Mouse (Mus musculus) kidney, adult 2 months (tissue): Measurements from ENCODE around the gene Grk1.

ENCODE experiments used
- CTCF ChIP-seq: fragments of 200-500 bp; conservative IDR thresholded peaks from 2 replicates; pipeline ENCODE4 v1.5.1; 2011; ENCODE audit warnings: low read depth, mild to moderate bottlenecking, control low read depth, low read length, moderate library complexity, mixed read lengths; ENCODE audit not compliant: insufficient read depth, insufficient read length
- POLR2A ChIP-seq: fragments of 200-500 bp; IDR thresholded peaks from one replicate; pipeline ENCODE4 v1.6.1; 2011; ENCODE audit warnings: low read depth, low read length, control low read depth

- no peak for TF ChIP-seq CTCF
- TF ChIP-seq POLR2A, result no peak
Measured at GRCm38 (mm10) chr8:13434889-13435288, 30.0 kb downstream of the Grk1 start, which contains the start of gene Tmem255b.
